Comparison of ENCODE assay signal across 8 mouse cellular contexts in genomic region chr16:10993032-10993744, GRCm38 (mm10).
DNase-seq lines count a peak whose midpoint lies in the region; ATAC-seq and TF ChIP-seq lines count a peak whose summit lies in the region.

No protein-coding gene starts in this region.

- DNase-seq in adipocyte (ENCODE audit: low spot score): peak; percentile 97
- DNase-seq in gastrocnemius, adult 8-10 months (ENCODE audit: low spot score in 2 of 2): peak; percentile 88 to 89
- peak; percentile 67 for DNase-seq in hindlimb bud, embryonic 11.5 days (ENCODE audit: extremely low spot score, low read depth, low spot score)
- peak; percentile 63 to 95 for DNase-seq in left cerebral cortex, postnatal 10 days (ENCODE audit: extremely low spot score in 1 of 2, low spot score in 2 of 2)
- peak; percentile 87 to 90 for DNase-seq in right cerebral cortex, postnatal 10 days (ENCODE audit: low spot score in 2 of 2)
- DNase-seq in urinary bladder, postnatal 14 days (ENCODE audit: low spot score): peak; percentile 96

- intact Hi-C loops in left cerebral cortex, postnatal 10 days (cut with DNase I): no loop called here

- peak; percentile 92 for ATAC-seq in megakaryocyte progenitor cell, adult 5-6 weeks (replicated peaks; ENCODE audit: poor library complexity)

- no peaks in the 10 kb centered on the region for H3K4me1 ChIP-seq in cortical plate, adult 2 months (ENCODE audit: control insufficient read depth, insufficient read depth, low read length)

- no peak for TF ChIP-seq POLR2A in cortical plate, adult 2 months (IDR thresholded peaks at IDR 0.05; ENCODE audit: extremely low read depth, insufficient read depth, low read length)

- 0 out of 2 replicates have a peak overlapping the region, but pooled peaks have one; percentile 26 for H3K27ac ChIP-seq in cortical plate, adult 2 months (ENCODE audit: insufficient read depth, low read length)

- peak overlapping the region; percentile 27; the same call in 1 of the 2 replicates for H3K4me3 ChIP-seq in cortical plate, adult 2 months (ENCODE audit: insufficient read depth, low read length)

- no peak for TF ChIP-seq CTCF in cortical plate, adult 2 months (IDR thresholded peaks at IDR 0.05; ENCODE audit: extremely low read depth, insufficient read depth, low read length)

Comparison
In these comparisons a context has a peak if more than half of its experiments do, and no peak if none do; other contexts are left out.
1. Peak in every context shown above with its lines: DNase-seq, ATAC-seq, H3K4me3 ChIP-seq and H3K27ac ChIP-seq.